Mouse (Mus musculus) embryonic facial prominence, embryonic 11.5 days (tissue): ENCODE measurements around the gene Arhgap44. TPM values are rescaled to one million over a fixed set of nuclear protein-coding genes. Genes with fewer than 3 reads are reported as not detected.

Experiments used
- ATAC-seq: fragments of 200-750 bp; cut with Nextera tagmentation; replicated peaks from 2 replicates; pipeline ENCODE4 v1.8.0; 2017; ENCODE audit warnings: low read depth; ENCODE audit not compliant: insufficient number of reproducible peaks, low FRiP score, low TSS enrichment
- DNase-seq: peaks from one replicate; pipeline ENCODE4 v3.0.0-alpha.2; 2015; ENCODE audit warnings: low spot score
- H3K27ac ChIP-seq: fragments of 300-500 bp; sonication (generic); replicated peaks from 2 replicates; pipeline ENCODE4 v1.5.1; 2014; ENCODE audit warnings: mild to moderate bottlenecking, low read depth, low read length, control low read depth
- H3K27me3 ChIP-seq: fragments of 300-500 bp; sonication (generic); 2 replicates; pipeline ENCODE4 v1.6.1; 2014; ENCODE audit warnings: mild to moderate bottlenecking, low read length, moderate library complexity, mixed read lengths; ENCODE audit not compliant: control insufficient read depth, insufficient read depth
- H3K36me3 ChIP-seq: fragments of 300-500 bp; sonication (generic); replicated peaks from 2 replicates; pipeline ENCODE4 v1.6.1; 2014; ENCODE audit warnings: low read depth, mild to moderate bottlenecking, low read length, moderate library complexity, mixed read lengths; ENCODE audit not compliant: control insufficient read depth, insufficient read depth
- H3K4me1 ChIP-seq: fragments of 300-500 bp; sonication (generic); 2 replicates; pipeline ENCODE4 v1.6.1; 2014; ENCODE audit warnings: low read length, mixed read lengths; ENCODE audit not compliant: control insufficient read depth, insufficient read depth
- H3K4me2 ChIP-seq: fragments of 300-500 bp; sonication (generic); 2 replicates; pipeline ENCODE4 v1.6.1; 2014; ENCODE audit warnings: low read depth, mild to moderate bottlenecking, control low read depth, low read length, moderate library complexity
- H3K4me3 ChIP-seq: fragments of 300-500 bp; sonication (generic); 2 replicates; pipeline ENCODE4 v1.5.1; 2014; ENCODE audit warnings: low read depth, low read length, control low read depth
- H3K9ac ChIP-seq: fragments of 300-500 bp; sonication (generic); replicated peaks from 2 replicates; pipeline ENCODE4 v1.6.1; 2014; ENCODE audit warnings: mild to moderate bottlenecking, control low read depth, low read length
- H3K9me3 ChIP-seq: fragments of 300-500 bp; sonication (generic); replicated peaks from 2 replicates; pipeline ENCODE4 v1.6.1; 2016; ENCODE audit warnings: mild to moderate bottlenecking, low read length, inconsistent platforms, mixed read lengths; ENCODE audit not compliant: control insufficient read depth
- WGBS: fragments of 180-500 bp; shearing (Covaris S2); extraction: QIAGEN DNeasy Blood & Tissue Kit; methylation state at CpG from one replicate; pipeline ENCODE4 v1.1.7; 2014; 5-methylcytosine and 5-hydroxymethylcytosine counted together
- polyA plus RNA-seq: library from polyadenylated mRNA; unstranded; fragments of >200 nt; fragmentation: Nextera tagmentation; extraction: Ambion mirVana; gene quantifications from 2 replicates; pipeline ENCODE4 v1.2.1, GENCODE M21; 2014

Gene Arhgap44
- polyA plus RNA-seq, 1 experiment from 2014 or later, result 3.3 TPM

GRCm38 (mm10) chr11:65197280-65197679 is 34.5 kb upstream of the Arhgap44 start:
- ATAC-seq, result no peak
- Histone ChIP-seq H3K4me2 (no peak overlapping the region), H3K36me3 (no peaks in the 10 kb centered on the region), H3K9me3 (no peaks in the 10 kb centered on the region), H3K27me3 (no peaks in the 10 kb centered on the region), H3K4me1 (no peaks in the 10 kb centered on the region), H3K4me3 (no peak overlapping the region), H3K27ac (no peak overlapping the region), H3K9ac (no peak overlapping the region)
- 4% methylated on average over 3 of the region's 3 CpGs for WGBS
- DNase-seq, result peak; percentile 82

DNA sequence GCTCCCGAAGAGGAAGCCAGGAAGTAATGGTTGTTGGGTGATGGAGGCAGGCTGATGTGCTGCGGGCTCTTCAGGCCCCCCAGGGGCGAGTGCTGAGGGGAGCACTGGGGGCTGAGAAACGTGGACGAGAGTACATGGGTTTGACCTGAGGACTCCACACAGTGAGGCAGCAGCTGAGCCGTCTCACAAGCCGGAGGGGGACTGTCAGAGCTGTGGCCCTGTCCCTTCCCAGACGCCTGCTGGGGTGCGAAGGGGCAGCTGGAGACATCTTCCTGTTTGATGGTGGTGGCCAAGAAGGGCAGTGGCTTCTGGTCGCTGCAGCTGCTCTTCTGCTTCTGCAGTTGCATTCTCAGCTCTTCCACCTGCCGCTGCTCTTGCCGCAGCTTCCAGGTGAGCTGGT is 24.2 kb upstream of the Arhgap44 start:
- H3K36me3 ChIP-seq, result no peaks in the 10 kb centered on the region
- no peaks in the 10 kb centered on the region for H3K27me3 ChIP-seq
- no peak overlapping the region for H3K27ac ChIP-seq
- no peaks in the 10 kb centered on the region for H3K4me1 ChIP-seq
- WGBS, result 74% methylated on average over 11 of the region's 12 CpGs
- no peak overlapping the region for H3K4me3 ChIP-seq
- no peaks in the 10 kb centered on the region for H3K9me3 ChIP-seq
- no peak for DNase-seq
- no peak overlapping the region for H3K9ac ChIP-seq
- ATAC-seq, result no peak
- H3K4me2 ChIP-seq, result no peak overlapping the region

DNA sequence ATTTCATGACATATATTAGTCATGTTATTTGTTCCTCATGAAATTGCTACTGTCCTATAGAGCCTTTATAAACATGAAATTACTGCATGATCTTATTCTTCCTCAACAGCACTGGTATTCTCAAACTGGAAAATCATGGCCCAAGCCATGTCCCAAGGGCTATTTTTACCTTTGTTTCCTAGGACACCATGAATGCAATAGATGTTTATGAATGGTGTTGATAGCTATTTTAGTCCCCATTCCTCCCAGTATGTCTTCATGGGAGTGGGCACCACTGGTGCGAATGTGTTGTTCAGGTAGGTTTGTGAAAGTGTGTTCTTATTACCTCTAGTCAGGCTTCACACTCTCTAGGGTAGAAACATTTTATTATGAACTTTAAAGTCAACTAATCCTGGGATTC is 22.4 kb upstream of the Arhgap44 start:
- H3K27me3 ChIP-seq, result no peaks in the 10 kb centered on the region
- H3K4me1 ChIP-seq, result no peaks in the 10 kb centered on the region
- WGBS, result 92% methylated on average over 1 of the region's 1 CpGs
- no peak overlapping the region for H3K4me3 ChIP-seq
- no peaks in the 10 kb centered on the region for H3K9me3 ChIP-seq
- ATAC-seq, result no peak
- no peak overlapping the region for H3K27ac ChIP-seq
- no peak for DNase-seq
- no peak overlapping the region for H3K9ac ChIP-seq
- no peak overlapping the region for H3K4me2 ChIP-seq
- no peaks in the 10 kb centered on the region for H3K36me3 ChIP-seq

DNA sequence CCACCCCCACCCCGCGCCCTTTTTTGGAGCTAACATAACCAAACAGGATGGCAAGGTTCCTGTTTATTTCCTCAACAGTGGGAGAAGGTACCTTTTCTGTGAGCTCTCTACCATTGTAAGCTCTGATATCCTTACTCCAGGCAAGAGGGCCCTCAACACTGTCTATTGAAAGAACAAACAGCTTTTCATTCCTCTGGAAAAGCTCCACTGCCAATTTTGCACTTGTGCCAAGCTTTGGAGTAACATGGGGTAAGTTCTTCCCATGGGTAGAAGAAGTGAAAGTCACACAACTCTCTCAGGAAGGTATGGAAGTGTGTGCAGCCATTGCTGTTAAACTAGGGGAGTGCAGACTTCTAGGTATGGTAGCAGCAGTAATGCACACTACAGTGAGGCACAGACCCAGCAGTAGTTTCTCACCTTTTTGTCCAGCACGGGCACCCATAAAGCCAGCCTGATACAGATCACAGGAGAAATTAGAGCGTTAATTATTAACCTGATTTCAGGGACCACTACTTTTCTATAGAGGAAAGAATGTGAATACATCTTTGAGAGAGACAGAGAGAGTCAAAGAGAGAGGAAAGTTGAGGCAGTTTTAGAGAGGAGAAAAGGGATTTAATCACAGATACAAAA is 7.5 kb upstream of the Arhgap44 start:
- Histone ChIP-seq H3K4me3 (no peak overlapping the region), H3K27me3 (no peaks in the 10 kb centered on the region), H3K4me1 (no peaks in the 10 kb centered on the region), H3K36me3 (no peaks in the 10 kb centered on the region), H3K9ac (no peak overlapping the region), H3K27ac (no peak overlapping the region), H3K4me2 (no peak overlapping the region), H3K9me3 (no peaks in the 10 kb centered on the region)
- WGBS, result 87% methylated on average over 4 of the region's 4 CpGs
- ATAC-seq (no peak), DNase-seq (no peak)

GRCm38 (mm10) chr11:65161881-65162766 is 637 bp downstream of the Arhgap44 start:
- Histone ChIP-seq H3K36me3 (no peaks in the 10 kb centered on the region), H3K27me3 (no peaks in the 10 kb centered on the region; the same call in 1 of the 2 replicates), H3K9ac (peak overlapping the region; percentile 89), H3K4me1 (no peaks in the 10 kb centered on the region), H3K4me2 (peak overlapping the region; percentile 95), H3K9me3 (no peaks in the 10 kb centered on the region), H3K27ac (no peak overlapping the region), H3K4me3 (peak overlapping the region; percentile 72)
- peak; percentile 83; the same call in 1 of the 2 replicates for ATAC-seq
- peak; percentile 25 for DNase-seq
- under 1% methylated on average over 49 of the region's 49 CpGs for WGBS

DNA sequence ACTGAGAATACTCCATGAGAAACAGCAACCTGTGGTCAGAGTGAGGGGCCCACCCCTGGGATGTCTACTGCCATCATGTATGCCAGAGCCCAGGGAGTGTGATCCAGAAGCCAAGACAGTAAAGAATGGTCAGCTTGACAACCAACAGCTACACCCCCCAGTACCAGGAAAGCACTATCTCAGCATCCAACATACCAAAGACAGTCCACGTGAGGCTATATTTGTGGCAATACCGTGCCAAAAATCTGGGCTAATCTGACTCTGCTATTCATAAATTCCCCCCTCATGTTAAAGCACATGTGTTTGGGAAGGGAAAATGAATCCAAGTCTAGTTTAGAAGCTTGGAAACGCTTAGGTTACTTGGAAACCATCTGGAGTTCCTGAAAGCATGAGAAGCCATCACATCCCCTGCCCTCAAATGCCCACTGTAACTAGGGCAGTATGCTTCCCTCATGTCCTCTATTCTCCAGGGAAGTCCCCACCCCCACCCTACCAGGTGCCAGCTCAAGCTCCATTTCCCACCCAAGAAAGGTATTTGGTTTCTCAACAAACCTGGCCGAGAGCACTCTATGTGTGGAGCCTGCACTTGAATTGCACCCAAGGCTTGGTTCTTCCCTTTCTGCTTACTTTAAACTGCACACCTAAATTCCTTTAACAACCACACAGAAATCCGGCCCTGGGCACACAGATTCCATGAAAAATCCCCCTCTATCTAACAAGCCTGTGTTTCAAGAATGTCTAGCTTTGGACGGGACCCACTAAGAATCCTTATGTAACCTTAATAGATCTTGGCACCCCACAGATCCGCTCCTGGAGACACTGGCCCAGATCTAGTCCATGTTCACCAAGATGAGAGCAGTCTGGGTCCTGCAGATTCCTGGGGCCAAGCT is 1.5 kb downstream of the Arhgap44 start:
- no peaks in the 10 kb centered on the region; the same call in 1 of the 2 replicates for H3K27me3 ChIP-seq
- no peaks in the 10 kb centered on the region for H3K9me3 ChIP-seq
- no peaks in the 10 kb centered on the region for H3K4me1 ChIP-seq
- H3K4me3 ChIP-seq, result no peak overlapping the region
- no peak overlapping the region; the same call in 1 of the 2 replicates for H3K4me2 ChIP-seq
- ATAC-seq, result no peak
- DNase-seq, result no peak
- no peak overlapping the region for H3K9ac ChIP-seq
- 56% methylated on average over 7 of the region's 7 CpGs for WGBS
- H3K36me3 ChIP-seq, result no peaks in the 10 kb centered on the region
- H3K27ac ChIP-seq, result no peak overlapping the region

DNA sequence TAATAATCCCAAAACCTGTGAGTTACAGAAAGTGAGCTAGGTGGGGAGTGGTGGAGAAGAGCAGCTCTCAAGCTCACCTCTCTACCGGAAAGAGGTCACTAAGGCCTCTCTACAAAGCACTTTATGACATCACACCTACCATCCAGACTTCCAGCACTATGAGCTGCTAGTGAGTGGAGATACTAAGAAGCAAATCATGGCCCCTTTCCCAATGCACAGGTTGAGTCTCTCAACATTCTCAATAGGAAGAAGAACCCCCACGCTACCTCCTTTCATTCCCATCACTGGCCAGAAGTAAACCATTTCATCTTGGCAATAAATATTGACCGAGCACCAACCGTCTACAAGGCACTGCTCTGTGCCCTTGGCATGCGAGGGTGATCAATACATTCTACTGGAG is 3.0 kb downstream of the Arhgap44 start, which contains the start of gene 1700086D15Rik:
Gene 1700086D15Rik (minus strand): TSS at position 101 of the 400 bp plus-strand sequence.
- no peak for ATAC-seq
- H3K9ac ChIP-seq, result no peak within 1 kb of the TSS

More for the DNA sequence above, 3.0 kb downstream of the Arhgap44 start, which contains the start of gene 1700086D15Rik:
- H3K36me3 ChIP-seq, result no peaks in the 10 kb centered on the region
- H3K27ac ChIP-seq, result no peak within 1 kb of the TSS
- no peak within 1 kb of the TSS for H3K4me3 ChIP-seq
- no peaks in the 10 kb centered on the region for H3K4me1 ChIP-seq
- no peaks in the 10 kb centered on the region for H3K9me3 ChIP-seq
- WGBS, result 90% methylated on average over 5 of the region's 5 CpGs
- DNase-seq, result no peak
- no peak within 1 kb of the TSS for H3K4me2 ChIP-seq
- no peaks in the 10 kb centered on the region; the same call in 1 of the 2 replicates for H3K27me3 ChIP-seq
